Mouse (Mus musculus) CD4-positive, CD25-positive, alpha-beta regulatory T cell, adult 9 weeks (primary cell): Measurements from ENCODE around the gene Smgc. TPM values are rescaled to one million over a fixed set of nuclear protein-coding genes. Genes with fewer than 3 reads are reported as not detected.

ENCODE experiments used
- polyA plus RNA-seq: library from polyadenylated mRNA; unstranded; fragments of 100-300 nt; shearing (Covaris generic); gene quantifications from one replicate; pipeline ENCODE4 v1.2.1, GENCODE M21; 2017

Gene Smgc
- polyA plus RNA-seq = not detected

DNA sequence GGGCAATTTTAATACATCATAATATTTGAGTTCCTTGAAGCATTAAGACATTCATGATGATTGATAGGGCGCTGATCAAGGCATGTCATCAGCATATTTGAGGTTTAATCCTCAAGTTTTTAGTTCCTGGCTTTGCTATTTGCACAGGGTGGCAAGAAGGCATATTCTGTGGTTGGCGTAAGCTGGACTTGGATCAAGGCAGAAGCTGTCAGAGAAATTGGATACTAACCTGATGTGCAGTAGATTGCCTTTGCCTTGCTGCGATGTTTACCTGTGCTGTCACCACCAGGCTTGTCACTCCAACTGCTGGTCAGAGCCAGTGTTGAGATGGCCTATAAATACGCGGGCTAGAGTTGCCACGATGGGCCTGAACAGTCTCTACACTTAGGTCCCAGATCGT is at the start of gene Smgc:
Gene Smgc (plus strand): TSS at position 301 of the 400 bp plus-strand sequence.

Other genes starting within 250 kb of the Smgc start
- gene Lrrk2, start 165.1 kb upstream of the Smgc start, polyA plus RNA-seq = 0.38 TPM
- gene Cntn1, start 212.9 kb downstream of the Smgc start, polyA plus RNA-seq = 0.05 TPM